Mouse (Mus musculus) stomach, embryonic 14.5 days (tissue): ENCODE data around the gene Cog1. TPM values are rescaled to one million over a fixed set of nuclear protein-coding genes. Genes with fewer than 3 reads are reported as not detected.

ENCODE experiments used
- ATAC-seq: fragments of 200-750 bp; cut with Nextera tagmentation; 2 replicates; pipeline ENCODE4 v1.8.0; 2017; ENCODE audit warnings: low read depth, moderate TSS enrichment; ENCODE audit not compliant: insufficient number of reproducible peaks, insufficient read depth, low FRiP score
- H3K27ac ChIP-seq: fragments of 300-500 bp; sonication (generic); 2 replicates; pipeline ENCODE4 v1.5.1; 2014; ENCODE audit warnings: mild to moderate bottlenecking, low read length, moderate library complexity, mixed read lengths
- H3K27me3 ChIP-seq: fragments of 300-500 bp; sonication (generic); 2 replicates; pipeline ENCODE4 v1.6.1; 2014; ENCODE audit warnings: low read length, control low read depth, mixed read lengths; ENCODE audit not compliant: control insufficient read depth, insufficient read depth
- H3K36me3 ChIP-seq: fragments of 300-500 bp; sonication (generic); 2 replicates; pipeline ENCODE4 v1.6.1; 2014; ENCODE audit warnings: mild to moderate bottlenecking, control low read depth, low read length, moderate library complexity, mixed read lengths; ENCODE audit not compliant: control insufficient read depth, insufficient read depth
- H3K4me1 ChIP-seq: fragments of 300-500 bp; sonication (generic); 2 replicates; pipeline ENCODE4 v1.6.1; 2014; ENCODE audit warnings: low read length, control low read depth, mixed read lengths; ENCODE audit not compliant: control insufficient read depth, insufficient read depth
- H3K4me2 ChIP-seq: fragments of 300-500 bp; sonication (generic); replicated peaks from 2 replicates; pipeline ENCODE4 v1.6.1; 2014; ENCODE audit warnings: low read depth, low read length, control low read depth
- H3K4me3 ChIP-seq: fragments of 300-500 bp; sonication (generic); 2 replicates; pipeline ENCODE4 v1.5.1; 2014; ENCODE audit warnings: low read depth, low read length, control low read depth
- H3K9ac ChIP-seq: fragments of 300-500 bp; sonication (generic); replicated peaks from 2 replicates; pipeline ENCODE4 v1.6.1; 2014; ENCODE audit warnings: low read depth, mild to moderate bottlenecking, control low read depth, low read length, moderate library complexity, mixed read lengths
- H3K9me3 ChIP-seq: fragments of 300-500 bp; sonication (generic); 2 replicates; pipeline ENCODE4 v1.6.1; 2016; ENCODE audit warnings: low read depth, low read length, control low read depth; ENCODE audit not compliant: control insufficient read depth
- WGBS: fragments of 180-500 bp; shearing (Covaris S2); extraction: QIAGEN DNeasy Blood & Tissue Kit; methylation state at CpG from one replicate; pipeline ENCODE4 v1.1.7; 2014; 5-methylcytosine and 5-hydroxymethylcytosine counted together
- polyA plus RNA-seq: library from polyadenylated mRNA; unstranded; fragments of >200 nt; fragmentation: Nextera tagmentation; extraction: Ambion mirVana; gene quantifications from 2 replicates; pipeline ENCODE4 v1.2.1, GENCODE M21; 2014

Gene Cog1
- polyA plus RNA-seq, 1 experiment from 2014 or later, result 20.7 TPM

- H3K9ac ChIP-seq, result peak overlapping the region; percentile 82
- no peak for ATAC-seq
- H3K4me2 ChIP-seq, result peak overlapping the region; percentile 68
- no peaks in the 10 kb centered on the region for H3K9me3 ChIP-seq
- H3K4me3 ChIP-seq, result peak overlapping the region; percentile 87
- H3K27ac ChIP-seq, result peak overlapping the region; percentile 95; the same call in 1 of the 2 replicates
- no peaks in the 10 kb centered on the region for H3K27me3 ChIP-seq
- WGBS, result 40% methylated on average over 25 of the region's 25 CpGs
- H3K4me1 ChIP-seq, result peaks cover 32% of the 10 kb centered on the region
- peaks cover 18% of the 10 kb centered on the region for H3K36me3 ChIP-seq
Observed at GRCm38 (mm10) chr11:113684707-113685426, 35.9 kb downstream of the Cog1 start.

GRCm38 (mm10) chr11:113687031-113687430 is 38.1 kb downstream of the Cog1 start:
- WGBS, result 63% methylated on average over 2 of the region's 2 CpGs
- no peak overlapping the region for H3K4me2 ChIP-seq
- H3K27ac ChIP-seq, result no peak overlapping the region
- H3K4me3 ChIP-seq, result no peak overlapping the region
- no peak for ATAC-seq
- peaks cover 26% of the 10 kb centered on the region for H3K4me1 ChIP-seq
- no peaks in the 10 kb centered on the region for H3K9me3 ChIP-seq
- no peaks in the 10 kb centered on the region for H3K27me3 ChIP-seq
- peaks cover 22% of the 10 kb centered on the region for H3K36me3 ChIP-seq
- no peak overlapping the region for H3K9ac ChIP-seq

GRCm38 (mm10) chr11:113690506-113690905 is 41.5 kb downstream of the Cog1 start:
- ATAC-seq, result no peak
- H3K27ac ChIP-seq, result no peak overlapping the region
- H3K9me3 ChIP-seq, result no peaks in the 10 kb centered on the region
- no peak overlapping the region for H3K9ac ChIP-seq
- H3K27me3 ChIP-seq, result no peaks in the 10 kb centered on the region
- peaks cover 45% of the 10 kb centered on the region for H3K36me3 ChIP-seq
- no peak overlapping the region for H3K4me3 ChIP-seq
- 85% methylated on average over 12 of the region's 12 CpGs for WGBS
- H3K4me2 ChIP-seq, result no peak overlapping the region
- peaks cover 11% of the 10 kb centered on the region for H3K4me1 ChIP-seq

- H3K9me3 ChIP-seq, result no peaks in the 10 kb centered on the region
- no peak overlapping the region for H3K4me3 ChIP-seq
- H3K27me3 ChIP-seq, result no peaks in the 10 kb centered on the region
- peaks cover 11% of the 10 kb centered on the region for H3K4me1 ChIP-seq
- H3K9ac ChIP-seq, result no peak overlapping the region
- WGBS, result 83% methylated on average over 5 of the region's 5 CpGs
- no peak for ATAC-seq
- no peak overlapping the region for H3K27ac ChIP-seq
- H3K36me3 ChIP-seq, result peaks cover 45% of the 10 kb centered on the region
- no peak overlapping the region for H3K4me2 ChIP-seq
Observed at GRCm38 (mm10) chr11:113691318-113691717, 42.3 kb downstream of the Cog1 start.

- peaks cover 45% of the 10 kb centered on the region for H3K36me3 ChIP-seq
- no peak for ATAC-seq
- peaks cover 7% of the 10 kb centered on the region for H3K4me1 ChIP-seq
- no peaks in the 10 kb centered on the region for H3K27me3 ChIP-seq
- H3K9me3 ChIP-seq, result no peaks in the 10 kb centered on the region
- no peak overlapping the region for H3K4me2 ChIP-seq
- no peak overlapping the region for H3K27ac ChIP-seq
- 61% methylated on average over 3 of the region's 3 CpGs for WGBS
- no peak overlapping the region for H3K4me3 ChIP-seq
- no peak overlapping the region for H3K9ac ChIP-seq
Observed at GRCm38 (mm10) chr11:113691851-113692250, 42.9 kb downstream of the Cog1 start.

GRCm38 (mm10) chr11:113697571-113697970 is 48.6 kb downstream of the Cog1 start:
- Histone ChIP-seq H3K9me3 (no peaks in the 10 kb centered on the region), H3K4me1 (no peaks in the 10 kb centered on the region), H3K36me3 (peaks cover 20% of the 10 kb centered on the region), H3K27ac (no peak overlapping the region), H3K4me3 (no peak overlapping the region), H3K27me3 (no peaks in the 10 kb centered on the region), H3K9ac (no peak overlapping the region), H3K4me2 (no peak overlapping the region)
- WGBS, result 77% methylated on average over 5 of the region's 5 CpGs
- no peak for ATAC-seq

GRCm38 (mm10) chr11:113698013-113698545 is 49.1 kb downstream of the Cog1 start:
- Histone ChIP-seq H3K27me3 (no peaks in the 10 kb centered on the region), H3K4me2 (no peak overlapping the region), H3K36me3 (peaks cover 18% of the 10 kb centered on the region), H3K9ac (no peak overlapping the region), H3K4me3 (no peak overlapping the region), H3K27ac (no peak overlapping the region), H3K4me1 (no peaks in the 10 kb centered on the region), H3K9me3 (no peaks in the 10 kb centered on the region)
- no peak for ATAC-seq
- WGBS, result 76% methylated on average over 12 of the region's 12 CpGs

- no peaks in the 10 kb centered on the region for H3K4me1 ChIP-seq
- H3K27ac ChIP-seq, result no peak overlapping the region
- no peak overlapping the region for H3K9ac ChIP-seq
- no peak overlapping the region for H3K4me3 ChIP-seq
- H3K9me3 ChIP-seq, result no peaks in the 10 kb centered on the region
- WGBS, result 78% methylated on average over 7 of the region's 7 CpGs
- ATAC-seq, result no peak
- H3K27me3 ChIP-seq, result no peaks in the 10 kb centered on the region
- no peak overlapping the region for H3K4me2 ChIP-seq
- peaks cover 8% of the 10 kb centered on the region for H3K36me3 ChIP-seq
Observed at GRCm38 (mm10) chr11:113699643-113700042, 50.7 kb downstream of the Cog1 start.
